Mouse (Mus musculus): ENCODE measurements around the gene Vsig1. TPM values are rescaled to one million over a fixed set of nuclear protein-coding genes. Genes with fewer than 3 reads are reported as not detected.

Vsig1 gene
- polyA plus RNA-seq, 1 experiment: 0.06 TPM

- H3K4me3 ChIP-seq (ENCODE audit: insufficient read depth, low read depth, low read length): no peak overlapping the region
- no peaks in the 10 kb centered on the region for H3K4me1 ChIP-seq (ENCODE audit: control insufficient read depth, insufficient read depth, low read length)
- TF ChIP-seq CTCF (conservative IDR thresholded peaks at IDR 0.05; ENCODE audit: insufficient read depth, insufficient read length, low read depth, low read length) (no peak), POLR2A (IDR thresholded peaks at IDR 0.05; ENCODE audit: low read depth, low read length) (no peak)
- no peaks in the 10 kb centered on the region for H3K27me3 ChIP-seq (replicated peaks; ENCODE audit: control insufficient read depth, insufficient read depth, low read length)
- DNase-seq: no peak
- 73% methylated on average over 3 of the region's 3 CpGs for WGBS
- H3K27ac ChIP-seq (ENCODE audit: insufficient read depth, low read depth, low read length): no peak overlapping the region
- H3K36me3 ChIP-seq (ENCODE audit: control insufficient read depth, insufficient read depth, low read length): no peaks in the 10 kb centered on the region
Measured at GRCm38 (mm10) chrX:140933263-140933662, 25.9 kb downstream of the Vsig1 start.

- WGBS: 56% methylated on average over 5 of the region's 5 CpGs
- Histone ChIP-seq H3K27me3 (replicated peaks; ENCODE audit: control insufficient read depth, insufficient read depth, low read length) (no peaks in the 10 kb centered on the region), H3K27ac (ENCODE audit: insufficient read depth, low read depth, low read length) (no peak overlapping the region), H3K4me1 (ENCODE audit: control insufficient read depth, insufficient read depth, low read length) (no peaks in the 10 kb centered on the region), H3K4me3 (ENCODE audit: insufficient read depth, low read depth, low read length) (no peak overlapping the region), H3K36me3 (ENCODE audit: control insufficient read depth, insufficient read depth, low read length) (no peaks in the 10 kb centered on the region)
- TF ChIP-seq POLR2A (IDR thresholded peaks at IDR 0.05; ENCODE audit: low read depth, low read length) (no peak), CTCF (conservative IDR thresholded peaks at IDR 0.05; ENCODE audit: insufficient read depth, insufficient read length, low read depth, low read length) (no peak)
- no peak for DNase-seq
Measured at GRCm38 (mm10) chrX:140936271-140936670, 28.9 kb downstream of the Vsig1 start.

GRCm38 (mm10) chrX:140953618-140954017 lies 46.2 kb downstream of the Vsig1 start:
- Histone ChIP-seq H3K4me3 (ENCODE audit: insufficient read depth, low read depth, low read length) (no peak overlapping the region), H3K27me3 (replicated peaks; ENCODE audit: control insufficient read depth, insufficient read depth, low read length) (no peaks in the 10 kb centered on the region), H3K36me3 (ENCODE audit: control insufficient read depth, insufficient read depth, low read length) (no peaks in the 10 kb centered on the region), H3K27ac (ENCODE audit: insufficient read depth, low read depth, low read length) (no peak overlapping the region), H3K4me1 (ENCODE audit: control insufficient read depth, insufficient read depth, low read length) (no peaks in the 10 kb centered on the region)
- 92% methylated on average over 4 of the region's 4 CpGs for WGBS
- TF ChIP-seq CTCF (conservative IDR thresholded peaks at IDR 0.05; ENCODE audit: insufficient read depth, insufficient read length, low read depth, low read length) (no peak), POLR2A (IDR thresholded peaks at IDR 0.05; ENCODE audit: low read depth, low read length) (no peak)
- DNase-seq: no peak

GRCm38 (mm10) chrX:140956272-140956940 lies 49.0 kb downstream of the Vsig1 start, which contains the start of the genes Psmd10 and Atg4a:
TSS of gene Psmd10 (minus strand) at chrX:140956728.
TSS of gene Atg4a (plus strand) at chrX:140956907.
- peak; percentile 98 for DNase-seq
- no peak for TF ChIP-seq POLR2A (IDR thresholded peaks at IDR 0.05; ENCODE audit: low read depth, low read length)
- TF ChIP-seq CTCF (conservative IDR thresholded peaks at IDR 0.05; ENCODE audit: insufficient read depth, insufficient read length, low read depth, low read length): no peak
- Histone ChIP-seq H3K4me1 (ENCODE audit: control insufficient read depth, insufficient read depth, low read length) (no peaks in the 10 kb centered on the region), H3K27me3 (replicated peaks; ENCODE audit: control insufficient read depth, insufficient read depth, low read length) (no peaks in the 10 kb centered on the region), H3K27ac (ENCODE audit: insufficient read depth, low read depth, low read length) (peak within 1 kb of the TSS; percentile 87), H3K36me3 (ENCODE audit: control insufficient read depth, insufficient read depth, low read length) (no peaks in the 10 kb centered on the region), H3K4me3 (ENCODE audit: insufficient read depth, low read depth, low read length) (peak within 1 kb of the TSS; percentile 99)
- WGBS: 2% methylated on average over 23 of the region's 23 CpGs

GRCm38 (mm10) chrX:140956959-140957358 lies 49.6 kb downstream of the Vsig1 start:
- no peak for DNase-seq
- peak overlapping the region; percentile 84 for H3K4me3 ChIP-seq (ENCODE audit: insufficient read depth, low read depth, low read length)
- no peaks in the 10 kb centered on the region for H3K27me3 ChIP-seq (replicated peaks; ENCODE audit: control insufficient read depth, insufficient read depth, low read length)
- TF ChIP-seq CTCF (conservative IDR thresholded peaks at IDR 0.05; ENCODE audit: insufficient read depth, insufficient read length, low read depth, low read length): no peak
- TF ChIP-seq POLR2A (IDR thresholded peaks at IDR 0.05; ENCODE audit: low read depth, low read length): no peak
- 0 out of 2 replicates have a peak overlapping the region, but pooled peaks have one; percentile 2 for H3K27ac ChIP-seq (ENCODE audit: insufficient read depth, low read depth, low read length)
- 0% methylated on average over 5 of the region's 5 CpGs for WGBS
- no peaks in the 10 kb centered on the region for H3K36me3 ChIP-seq (ENCODE audit: control insufficient read depth, insufficient read depth, low read length)
- no peaks in the 10 kb centered on the region for H3K4me1 ChIP-seq (ENCODE audit: control insufficient read depth, insufficient read depth, low read length)

- no peaks in the 10 kb centered on the region for H3K27me3 ChIP-seq (replicated peaks; ENCODE audit: control insufficient read depth, insufficient read depth, low read length)
- H3K27ac ChIP-seq (ENCODE audit: insufficient read depth, low read depth, low read length): peak overlapping the region; percentile 64
- WGBS: 89% methylated on average over 1 of the region's 1 CpGs
- TF ChIP-seq POLR2A (IDR thresholded peaks at IDR 0.05; ENCODE audit: low read depth, low read length): no peak
- no peak for TF ChIP-seq CTCF (conservative IDR thresholded peaks at IDR 0.05; ENCODE audit: insufficient read depth, insufficient read length, low read depth, low read length)
- peaks cover 15% of the 10 kb centered on the region; the same call in 1 of the 2 replicates for H3K4me1 ChIP-seq (ENCODE audit: control insufficient read depth, insufficient read depth, low read length)
- no peak overlapping the region for H3K4me3 ChIP-seq (ENCODE audit: insufficient read depth, low read depth, low read length)
- no peak for DNase-seq
- H3K36me3 ChIP-seq (ENCODE audit: control insufficient read depth, insufficient read depth, low read length): no peaks in the 10 kb centered on the region
Measured at GRCm38 (mm10) chrX:140978943-140979342, 71.5 kb downstream of the Vsig1 start.

- no peak for TF ChIP-seq POLR2A (IDR thresholded peaks at IDR 0.05; ENCODE audit: low read depth, low read length)
- no peak for TF ChIP-seq CTCF (conservative IDR thresholded peaks at IDR 0.05; ENCODE audit: insufficient read depth, insufficient read length, low read depth, low read length)
- Histone ChIP-seq H3K27me3 (replicated peaks; ENCODE audit: control insufficient read depth, insufficient read depth, low read length) (no peaks in the 10 kb centered on the region), H3K27ac (ENCODE audit: insufficient read depth, low read depth, low read length) (peak overlapping the region; percentile 64), H3K36me3 (ENCODE audit: control insufficient read depth, insufficient read depth, low read length) (no peaks in the 10 kb centered on the region), H3K4me3 (ENCODE audit: insufficient read depth, low read depth, low read length) (no peak overlapping the region), H3K4me1 (ENCODE audit: control insufficient read depth, insufficient read depth, low read length) (peaks cover 16% of the 10 kb centered on the region; the same call in 1 of the 2 replicates)
- WGBS: 43% methylated on average over 2 of the region's 2 CpGs
- DNase-seq: peak; percentile 54
Measured at GRCm38 (mm10) chrX:140979546-140979945, 72.1 kb downstream of the Vsig1 start.

Data from kidney, adult 2 months (tissue).